Mouse (Mus musculus) heart, embryonic 15.5 days (tissue): ENCODE results near the gene Cntd1. TPM values are rescaled to one million over a fixed set of nuclear protein-coding genes. Genes with fewer than 3 reads are reported as not detected.

Experiments used
- ATAC-seq: fragments of 200-750 bp; cut with Nextera tagmentation; replicated peaks from 2 replicates; pipeline ENCODE4 v1.8.0; 2017; ENCODE audit warnings: low read depth, moderate TSS enrichment; ENCODE audit not compliant: insufficient number of reproducible peaks, insufficient read depth, low FRiP score
- H3K27ac ChIP-seq: fragments of 300-500 bp; sonication (generic); 2 replicates; pipeline ENCODE4 v1.5.1; 2015; ENCODE audit warnings: mild to moderate bottlenecking, inconsistent platforms
- H3K27me3 ChIP-seq: fragments of 300-500 bp; sonication (generic); 2 replicates; pipeline ENCODE4 v1.6.1; 2015; ENCODE audit warnings: inconsistent platforms
- H3K36me3 ChIP-seq: fragments of 300-500 bp; sonication (generic); 2 replicates; pipeline ENCODE4 v1.6.1; 2015; ENCODE audit warnings: mild to moderate bottlenecking, inconsistent platforms
- H3K4me1 ChIP-seq: fragments of 300-500 bp; sonication (generic); replicated peaks from 2 replicates; pipeline ENCODE4 v1.6.1; 2015; ENCODE audit warnings: inconsistent platforms
- H3K4me2 ChIP-seq: fragments of 300-500 bp; sonication (generic); 2 replicates; pipeline ENCODE4 v1.6.1; 2015; ENCODE audit warnings: inconsistent platforms, mild to moderate bottlenecking, moderate library complexity
- H3K4me3 ChIP-seq: fragments of 300-500 bp; sonication (generic); 2 replicates; pipeline ENCODE4 v1.5.1; 2015; ENCODE audit warnings: mild to moderate bottlenecking, inconsistent platforms
- H3K9ac ChIP-seq: fragments of 300-500 bp; sonication (generic); 2 replicates; pipeline ENCODE4 v1.6.1; 2015; ENCODE audit warnings: mild to moderate bottlenecking, inconsistent platforms
- H3K9me3 ChIP-seq: fragments of 300-500 bp; sonication (generic); replicated peaks from 2 replicates; pipeline ENCODE4 v1.6.1; 2016; ENCODE audit warnings: inconsistent platforms
- WGBS: fragments of 180-500 bp; shearing (Covaris S2); methylation state at CpG from one replicate; pipeline ENCODE4 v1.1.7; 2015; ENCODE audit warnings: mixed read lengths; 5-methylcytosine and 5-hydroxymethylcytosine counted together
- polyA plus RNA-seq: library from polyadenylated mRNA; unstranded; fragments of >200 nt; fragmentation: Nextera tagmentation; extraction: Ambion mirVana; gene quantifications from 2 replicates; pipeline ENCODE4 v1.2.1, GENCODE M21; 2015

Gene Cntd1
- polyA plus RNA-seq, 1 experiment from 2014 or later, result 0.68 TPM

DNA sequence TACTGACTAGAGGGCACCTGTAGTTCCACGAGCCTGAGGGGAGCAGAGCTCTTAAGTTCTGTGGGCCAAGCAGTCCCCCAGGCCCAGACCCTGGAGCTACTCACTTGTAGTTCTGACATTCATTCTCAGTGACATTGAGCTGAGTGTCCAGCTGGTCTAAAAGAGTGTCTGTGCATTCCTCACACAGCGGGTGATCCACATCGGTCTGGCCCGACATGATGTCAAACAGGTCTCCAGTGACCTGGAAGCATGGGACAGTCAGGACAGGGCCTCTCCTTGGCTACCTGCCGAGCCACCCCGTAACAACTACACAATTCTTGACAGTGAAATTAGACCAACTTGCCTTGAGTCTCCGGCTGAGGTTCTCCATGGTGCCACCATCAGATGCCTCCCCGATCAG is 16.4 kb downstream of the Cntd1 start:
- H3K9ac ChIP-seq, result no peak overlapping the region
- H3K27me3 ChIP-seq, result no peaks in the 10 kb centered on the region
- no peaks in the 10 kb centered on the region for H3K4me1 ChIP-seq
- no peak overlapping the region for H3K27ac ChIP-seq
- H3K4me2 ChIP-seq, result no peak overlapping the region
- H3K36me3 ChIP-seq, result peaks cover 43% of the 10 kb centered on the region
- H3K9me3 ChIP-seq, result no peaks in the 10 kb centered on the region
- WGBS, result 92% methylated on average over 8 of the region's 8 CpGs
- ATAC-seq, result no peak
- no peak overlapping the region for H3K4me3 ChIP-seq

DNA sequence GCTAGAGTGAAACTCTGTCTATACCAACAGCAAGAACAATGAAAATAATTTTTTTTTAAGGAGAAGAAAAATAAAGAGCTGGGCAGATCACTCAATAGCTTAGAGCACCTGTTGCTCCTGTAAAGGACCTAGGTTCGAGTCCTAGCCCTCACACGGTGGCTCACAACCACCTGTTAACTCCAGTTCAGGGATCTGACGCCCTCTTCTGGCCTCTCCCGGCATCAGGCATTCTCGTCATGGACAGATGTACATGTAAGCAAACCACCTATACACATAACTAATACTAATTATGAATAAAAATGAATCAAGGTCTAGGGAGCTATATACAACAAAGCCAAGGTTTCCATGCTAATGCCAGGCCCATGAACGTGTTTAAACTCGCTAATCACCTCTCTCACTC is 22.1 kb downstream of the Cntd1 start:
- H3K9ac ChIP-seq, result peak overlapping the region; percentile 90
- 66% methylated on average over 7 of the region's 7 CpGs for WGBS
- peak overlapping the region; percentile 95 for H3K4me3 ChIP-seq
- peaks cover 1% of the 10 kb centered on the region; the same call in 1 of the 2 replicates for H3K36me3 ChIP-seq
- H3K9me3 ChIP-seq, result no peaks in the 10 kb centered on the region
- H3K4me1 ChIP-seq, result peaks cover 15% of the 10 kb centered on the region
- no peak for ATAC-seq
- H3K27me3 ChIP-seq, result no peaks in the 10 kb centered on the region
- peak overlapping the region; percentile 89 for H3K4me2 ChIP-seq
- H3K27ac ChIP-seq, result no peak overlapping the region

DNA sequence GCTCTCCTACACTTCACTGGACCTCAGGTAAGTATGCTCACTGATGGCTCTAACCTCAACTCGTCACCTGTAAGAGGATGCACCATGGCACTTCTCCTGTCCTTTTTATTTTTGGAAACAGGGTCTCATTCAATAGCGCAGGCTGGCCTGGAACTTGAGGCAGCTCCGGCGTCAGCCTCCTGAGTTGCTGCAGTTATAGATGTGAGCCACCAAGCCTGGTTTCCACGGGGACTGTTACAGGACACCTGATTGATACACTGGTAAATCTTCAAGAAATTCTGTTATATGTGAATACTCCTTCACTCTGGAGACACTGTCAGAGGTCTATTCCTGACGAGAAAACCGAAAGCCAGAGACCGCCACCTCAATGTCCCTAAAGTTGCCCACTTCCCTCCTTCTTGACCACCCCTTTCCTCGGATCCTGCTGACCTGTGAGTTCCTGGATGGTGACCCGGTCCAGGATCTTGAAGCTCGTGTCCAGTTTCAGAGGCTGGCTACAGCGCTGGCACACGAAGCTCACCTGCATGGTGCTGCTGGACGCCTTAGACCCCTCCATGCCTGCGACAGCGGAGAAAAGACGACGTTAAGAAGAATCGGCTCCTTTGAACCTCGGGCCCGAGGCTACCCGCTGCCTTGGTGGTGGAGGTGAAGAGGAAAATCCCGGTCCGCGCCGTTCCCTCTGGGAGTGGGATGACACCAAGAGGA is 22.6 kb downstream of the Cntd1 start:
- WGBS, result 11% methylated on average over 26 of the region's 26 CpGs
- H3K9ac ChIP-seq, result peak overlapping the region; percentile 90
- H3K4me2 ChIP-seq, result peak overlapping the region; percentile 89
- no peaks in the 10 kb centered on the region for H3K27me3 ChIP-seq
- H3K9me3 ChIP-seq, result no peaks in the 10 kb centered on the region
- peak overlapping the region; percentile 66 for H3K27ac ChIP-seq
- H3K4me3 ChIP-seq, result peak overlapping the region; percentile 95
- ATAC-seq, result peak; percentile 37; the same call in 1 of the 2 replicates
- H3K36me3 ChIP-seq, result no peaks in the 10 kb centered on the region
- peaks cover 15% of the 10 kb centered on the region for H3K4me1 ChIP-seq

DNA sequence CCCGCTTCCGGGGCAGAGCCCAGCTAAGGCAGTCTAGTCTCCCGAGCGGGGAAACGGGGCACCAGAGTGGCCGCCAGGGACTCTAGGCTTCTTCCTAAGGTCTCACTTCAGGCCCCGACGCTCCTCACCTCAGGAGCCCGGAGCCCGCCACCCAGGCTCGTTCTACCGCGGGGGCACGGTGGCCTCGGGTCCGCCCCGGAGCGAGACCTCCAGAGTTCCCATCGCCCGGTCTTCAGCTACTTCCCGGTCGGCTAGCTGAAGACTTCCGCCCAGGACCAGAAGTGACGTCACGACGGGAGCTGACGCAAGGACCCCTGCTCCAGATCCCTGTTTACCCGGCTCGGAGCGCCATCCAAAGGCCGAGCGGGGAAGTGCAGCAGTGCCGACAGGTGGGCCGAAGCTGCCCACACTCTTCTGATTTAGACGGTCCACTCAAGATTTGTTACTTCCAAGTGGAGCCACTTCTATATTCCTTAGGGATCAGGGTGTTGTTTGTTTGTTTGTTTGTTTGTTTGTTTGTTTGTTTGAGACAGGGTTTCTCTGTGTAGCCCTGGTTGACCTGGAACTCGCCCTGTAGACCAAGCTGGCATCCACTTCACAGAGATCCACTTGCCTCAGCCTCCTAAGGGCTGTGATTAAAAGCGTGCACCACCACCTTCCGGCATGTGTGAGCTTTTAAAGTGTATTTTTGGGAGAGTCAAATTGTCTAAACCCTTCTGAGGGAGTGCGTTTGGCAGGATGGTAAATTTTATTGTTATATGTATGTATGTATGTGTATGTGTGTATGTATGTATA is 23.4 kb downstream of the Cntd1 start, which contains the start of gene Becn1:
Gene Becn1, minus strand, starts transcription at position 283 of the 795 bp plus-strand sequence.
- H3K9ac ChIP-seq, result peak within 1 kb of the TSS; percentile 90
- WGBS, result 5% methylated on average over 39 of the region's 39 CpGs
- peaks cover 15% of the 10 kb centered on the region for H3K4me1 ChIP-seq
- peak; percentile 87 for ATAC-seq
- no peaks in the 10 kb centered on the region for H3K27me3 ChIP-seq
- peak within 1 kb of the TSS; percentile 89 for H3K4me2 ChIP-seq
- H3K4me3 ChIP-seq, result peak within 1 kb of the TSS; percentile 95
- H3K9me3 ChIP-seq, result no peaks in the 10 kb centered on the region
- H3K27ac ChIP-seq, result peak within 1 kb of the TSS; percentile 66
- H3K36me3 ChIP-seq, result no peaks in the 10 kb centered on the region

DNA sequence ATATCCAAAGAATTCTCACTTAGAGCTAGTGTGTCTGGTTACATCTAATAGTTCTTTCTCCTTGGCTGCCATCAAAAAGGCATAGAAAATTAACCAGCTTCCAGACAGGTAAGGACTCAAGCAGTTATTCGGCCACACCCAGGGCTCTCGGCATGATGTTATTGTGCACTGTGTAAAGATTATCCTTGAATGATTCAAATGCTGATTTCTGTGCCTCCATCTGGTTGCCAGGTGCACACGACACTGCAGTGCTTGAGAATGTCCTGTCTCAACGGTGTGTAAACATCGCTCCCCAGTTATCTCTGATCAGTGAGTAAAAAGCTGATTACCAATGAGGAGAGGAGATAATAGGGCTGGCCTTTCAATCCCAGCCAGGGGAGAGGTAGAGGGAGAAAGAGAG is 28.9 kb downstream of the Cntd1 start:
- H3K4me3 ChIP-seq, result no peak overlapping the region
- no peak overlapping the region for H3K9ac ChIP-seq
- no peaks in the 10 kb centered on the region for H3K36me3 ChIP-seq
- H3K27me3 ChIP-seq, result no peaks in the 10 kb centered on the region
- no peak for ATAC-seq
- H3K27ac ChIP-seq, result no peak overlapping the region
- WGBS, result 18% methylated on average over 5 of the region's 5 CpGs
- H3K4me1 ChIP-seq, result no peaks in the 10 kb centered on the region
- H3K4me2 ChIP-seq, result no peak overlapping the region
- no peaks in the 10 kb centered on the region for H3K9me3 ChIP-seq

DNA sequence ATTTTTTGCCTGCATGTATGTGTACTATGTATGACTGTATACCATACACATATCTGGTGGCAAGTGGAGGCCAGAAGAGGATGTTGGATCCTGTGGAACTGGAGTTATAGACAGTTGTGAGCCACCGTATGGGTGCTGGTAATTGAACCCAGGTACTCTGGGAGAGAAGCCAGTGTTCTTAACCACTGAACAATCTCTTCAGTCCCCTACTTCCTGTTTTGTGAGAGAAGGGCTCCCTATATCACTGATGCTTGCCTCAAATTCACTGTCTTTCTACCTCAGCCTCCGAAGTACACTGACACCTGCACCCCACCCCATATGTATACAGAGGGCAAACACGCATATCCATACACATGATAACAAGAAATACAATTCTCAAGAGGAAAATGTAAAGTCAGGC is 32.3 kb downstream of the Cntd1 start:
- Histone ChIP-seq H3K9me3 (no peaks in the 10 kb centered on the region), H3K4me2 (no peak overlapping the region), H3K4me3 (no peak overlapping the region), H3K9ac (no peak overlapping the region), H3K27ac (no peak overlapping the region), H3K36me3 (no peaks in the 10 kb centered on the region), H3K4me1 (peaks cover 2% of the 10 kb centered on the region; the same call in 1 of the 2 replicates), H3K27me3 (no peaks in the 10 kb centered on the region)
- 79% methylated on average over 3 of the region's 3 CpGs for WGBS
- no peak for ATAC-seq

DNA sequence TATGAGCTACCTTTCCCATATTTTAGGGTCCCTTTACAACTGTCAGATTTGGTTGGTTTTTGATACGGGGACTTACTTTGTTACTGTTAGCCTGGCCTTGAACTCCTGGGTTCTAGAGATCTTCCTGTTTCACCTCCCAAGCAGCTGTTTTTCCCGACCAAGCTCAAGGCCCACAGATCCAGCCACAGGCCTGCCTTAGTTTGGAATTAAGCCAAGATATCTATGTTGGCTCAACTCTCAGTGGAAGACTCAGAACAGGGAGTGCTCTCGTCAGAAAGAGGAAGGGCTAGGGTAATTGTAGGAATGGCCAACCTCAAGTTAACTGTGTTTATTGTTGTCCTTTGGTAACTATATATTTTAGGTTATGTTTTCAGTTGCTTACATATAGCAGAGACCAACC is 33.3 kb downstream of the Cntd1 start:
- no peak overlapping the region for H3K9ac ChIP-seq
- WGBS, result 45% methylated on average over 3 of the region's 3 CpGs
- no peaks in the 10 kb centered on the region for H3K27me3 ChIP-seq
- H3K4me3 ChIP-seq, result no peak overlapping the region
- no peak for ATAC-seq
- H3K9me3 ChIP-seq, result no peaks in the 10 kb centered on the region
- H3K4me2 ChIP-seq, result no peak overlapping the region
- H3K36me3 ChIP-seq, result no peaks in the 10 kb centered on the region
- no peak overlapping the region for H3K27ac ChIP-seq
- peaks cover 9% of the 10 kb centered on the region for H3K4me1 ChIP-seq

DNA sequence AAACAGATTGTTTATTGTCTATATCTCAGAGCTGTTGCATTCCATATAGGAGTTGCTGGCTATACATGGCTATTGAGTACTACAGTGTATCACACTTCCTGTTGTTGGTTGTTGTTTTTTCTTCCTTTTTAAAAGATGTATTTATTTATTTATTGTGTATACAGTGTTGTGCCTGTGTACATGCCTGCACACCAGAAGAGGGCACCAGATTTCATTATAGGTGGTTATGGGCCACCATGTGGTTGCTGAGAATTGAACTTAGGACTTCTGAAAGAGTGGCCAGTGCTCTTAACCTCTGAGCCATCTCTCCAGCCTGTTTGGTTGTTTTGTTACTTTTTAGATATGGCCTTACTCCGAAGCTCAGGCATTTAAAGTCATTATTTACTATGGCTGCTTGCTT is 35.8 kb downstream of the Cntd1 start:
- Histone ChIP-seq H3K4me1 (peaks cover 17% of the 10 kb centered on the region), H3K4me3 (no peak overlapping the region), H3K4me2 (no peak overlapping the region), H3K9me3 (no peaks in the 10 kb centered on the region), H3K9ac (no peak overlapping the region), H3K27ac (no peak overlapping the region), H3K27me3 (no peaks in the 10 kb centered on the region), H3K36me3 (peaks cover 17% of the 10 kb centered on the region)
- no peak for ATAC-seq
- 97% methylated on average over 1 of the region's 1 CpGs for WGBS

DNA sequence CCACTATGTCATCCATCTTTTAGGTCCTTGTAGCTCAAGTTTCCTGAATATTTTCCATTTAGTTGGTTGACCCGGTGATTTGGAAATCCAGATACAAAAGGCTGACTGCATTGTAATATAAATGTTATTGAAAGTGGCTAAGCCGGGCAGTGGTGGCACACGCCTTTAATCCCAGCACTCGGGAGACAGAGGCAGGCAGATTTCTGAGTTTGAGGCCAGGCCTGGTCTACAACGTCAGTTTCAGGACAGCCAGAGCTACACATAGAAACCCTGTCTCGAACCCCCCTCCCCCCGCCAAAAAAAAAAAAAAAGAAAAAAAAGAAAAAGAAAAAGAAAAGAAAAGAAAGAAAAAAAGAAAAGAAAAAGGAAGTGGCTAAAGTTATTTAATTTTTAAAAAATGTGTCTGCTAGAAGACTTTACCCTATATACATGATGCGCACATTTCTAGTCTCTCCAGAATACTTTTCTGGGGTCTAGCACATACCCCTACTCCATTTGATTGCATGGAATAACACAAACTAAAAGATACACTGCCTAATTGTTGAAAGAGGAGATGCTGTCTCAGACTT is 36.4 kb downstream of the Cntd1 start:
- H3K36me3 ChIP-seq, result peaks cover 23% of the 10 kb centered on the region
- peaks cover 17% of the 10 kb centered on the region for H3K4me1 ChIP-seq
- peak overlapping the region; percentile 96 for H3K4me2 ChIP-seq
- H3K9me3 ChIP-seq, result no peaks in the 10 kb centered on the region
- H3K9ac ChIP-seq, result peak overlapping the region; percentile 92
- H3K27ac ChIP-seq, result peak overlapping the region; percentile 78
- 82% methylated on average over 8 of the region's 8 CpGs for WGBS
- no peaks in the 10 kb centered on the region for H3K27me3 ChIP-seq
- no peak for ATAC-seq
- peak overlapping the region; percentile 86 for H3K4me3 ChIP-seq

DNA sequence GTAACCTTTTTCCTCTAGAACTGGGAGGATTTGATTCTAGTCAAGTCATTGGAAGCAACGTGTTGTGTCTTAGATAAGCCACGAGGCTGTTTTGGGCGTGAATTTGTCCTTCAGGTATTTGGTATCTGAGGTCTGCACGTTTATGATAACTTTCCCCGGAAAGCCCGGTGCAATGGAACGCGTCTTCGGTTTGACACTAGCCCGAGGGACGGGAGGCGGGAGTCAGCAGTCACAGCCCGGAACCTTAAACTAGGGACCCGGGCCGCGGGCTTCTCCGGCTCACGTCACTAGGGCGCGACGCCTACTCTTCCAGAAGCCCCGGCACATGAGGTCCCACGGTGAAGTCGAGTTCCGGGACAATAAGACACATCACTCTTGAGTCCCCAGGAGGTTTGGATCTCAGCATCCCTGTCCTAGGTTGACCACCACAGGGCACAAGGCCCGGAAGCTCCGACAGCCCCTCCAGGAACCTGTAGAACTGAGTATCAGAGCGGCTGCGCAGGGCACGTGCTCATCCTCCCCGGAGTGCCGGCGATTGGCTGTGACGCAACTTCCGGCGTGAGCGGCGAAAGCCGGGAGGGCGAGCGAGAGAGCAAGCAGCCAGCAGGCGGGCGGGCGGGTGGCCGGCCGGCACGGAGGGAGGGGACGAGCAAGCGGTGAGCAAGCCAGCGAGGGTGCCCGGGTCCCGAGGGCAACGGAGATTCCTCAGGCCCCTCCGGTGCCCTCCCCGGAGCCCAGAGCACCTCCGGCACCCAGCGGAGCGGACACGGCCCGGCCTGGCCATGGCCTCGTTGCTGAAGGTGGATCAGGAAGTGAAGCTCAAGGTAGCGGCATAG is 37.1 kb downstream of the Cntd1 start, which contains the start of gene Psme3:
Gene Psme3, plus strand, starts transcription at position 549 of the 836 bp plus-strand sequence.
- Histone ChIP-seq H3K4me1 (peaks cover 17% of the 10 kb centered on the region), H3K27me3 (no peaks in the 10 kb centered on the region), H3K36me3 (peaks cover 31% of the 10 kb centered on the region), H3K4me2 (peak within 1 kb of the TSS; percentile 96), H3K27ac (peak within 1 kb of the TSS; percentile 78), H3K9me3 (no peaks in the 10 kb centered on the region), H3K4me3 (peak within 1 kb of the TSS; percentile 86), H3K9ac (peak within 1 kb of the TSS; percentile 92)
- ATAC-seq, result peak; percentile 88
- under 1% methylated on average over 62 of the region's 62 CpGs for WGBS
